8 mouse cellular contexts compared by ENCODE assay signal in genomic region chr14:115092081-115092480, GRCm38 (mm10). TPM values are rescaled to one million over a fixed set of nuclear protein-coding genes. Genes with fewer than 3 reads are reported as not detected.
DNase-seq lines count a peak whose midpoint lies in the region; ATAC-seq and TF ChIP-seq lines count a peak whose summit lies in the region.

Gpc5 (plus strand) TSS chr14:115092215.

- peak within 1 kb of the TSS; percentile 71 for H3K4me3 ChIP-seq in cortical plate, adult 2 months (ENCODE audit: insufficient read depth, low read length)

- H3K4me1 ChIP-seq in cortical plate, adult 2 months (ENCODE audit: control insufficient read depth, insufficient read depth, low read length) = no peaks in the 10 kb centered on the region

- ATAC-seq in megakaryocyte, adult 5-6 weeks (ENCODE audit: poor library complexity, severe bottlenecking) = peak; percentile 98

- no peak within 1 kb of the TSS for H3K27ac ChIP-seq in cortical plate, adult 2 months (ENCODE audit: insufficient read depth, low read length)

- DNase-seq in ZHBTc4 (ENCODE audit: low read depth, low spot score) = peak; percentile 94
- peak; percentile 39 to 66 for DNase-seq in gastrocnemius, adult 8-10 months (ENCODE audit: low spot score in 2 of 2)
- peak; percentile 81 for DNase-seq in induced T-regulatory cell, adult 2 months (ENCODE audit: low read depth)
- peak; percentile 70 to 77 for DNase-seq in left cerebral cortex, adult 8-10 months (ENCODE audit: low spot score in 2 of 2)
- DNase-seq in right cerebral cortex, adult 18-20 months = peak; percentile 92
- peak; percentile 76 for DNase-seq in urinary bladder, adult 2 months (ENCODE audit: low spot score)

- peak; percentile 74 for TF ChIP-seq POLR2A in cortical plate, adult 2 months (IDR thresholded peaks at IDR 0.05; ENCODE audit: extremely low read depth, insufficient read depth, low read length)

- no peak for TF ChIP-seq CTCF in cortical plate, adult 2 months (IDR thresholded peaks at IDR 0.05; ENCODE audit: extremely low read depth, insufficient read depth, low read length)

RNA-seq across cellular contexts. Expression of gene Gpc5, which starts in this region (rescaled TPM):
- 48.8 and 49.6 TPM in 2 replicates for polyA plus RNA-seq in cortical plate, adult 2 months (2012; rRNA removed)
- not detected for total RNA-seq in gastrocnemius, adult 8-10 months (2022)
- total RNA-seq in left cerebral cortex, adult 8-10 months (2022) = 10 to 100 TPM; 32.4 to 37.0 (median 36.0) TPM
- total RNA-seq in megakaryocyte, adult 5-6 weeks (2015) = not detected in 2 replicates
- total RNA-seq in megakaryocyte, adult 5-6 weeks (2017) = not detected in 2 replicates
- polyA plus RNA-seq in urinary bladder, adult 2 months (2012; rRNA removed) = 0.01 TPM in 1 of 2 replicates, not detected in the other

Comparison
In these comparisons a context has a peak if more than half of its experiments do, and no peak if none do; other contexts are left out.
1. RNA of gene Gpc5 (total RNA-seq): 32.4 to 37.0 TPM in left cerebral cortex, adult 8-10 months; not detected in gastrocnemius, adult 8-10 months and not detected in megakaryocyte, adult 5-6 weeks; every median in the first group is over 10 times any median in the second.
2. RNA of gene Gpc5 (polyA plus RNA-seq): 48.8 to 49.6 TPM in cortical plate, adult 2 months; 0.01 TPM in urinary bladder, adult 2 months; every median in the first group is over 10 times any median in the second.
3. Peak in DNase-seq in gastrocnemius, adult 8-10 months; RNA of the gene not detected or under 1 TPM.
4. Peak in ATAC-seq in megakaryocyte, adult 5-6 weeks; RNA of the gene not detected or under 1 TPM.
5. Peak in DNase-seq in urinary bladder, adult 2 months; RNA of the gene not detected or under 1 TPM.
6. Peak in every context shown above with its lines, with median percentiles within 50 percentile points of each other: DNase-seq.